Mouse (Mus musculus): Measurements from ENCODE around the gene Il15ra. TPM values are rescaled to one million over a fixed set of nuclear protein-coding genes. Genes with fewer than 3 reads are reported as not detected.

Il15ra gene
- polyA plus RNA-seq, 1 experiment from 2014 or later: 4.3 TPM

DNA sequence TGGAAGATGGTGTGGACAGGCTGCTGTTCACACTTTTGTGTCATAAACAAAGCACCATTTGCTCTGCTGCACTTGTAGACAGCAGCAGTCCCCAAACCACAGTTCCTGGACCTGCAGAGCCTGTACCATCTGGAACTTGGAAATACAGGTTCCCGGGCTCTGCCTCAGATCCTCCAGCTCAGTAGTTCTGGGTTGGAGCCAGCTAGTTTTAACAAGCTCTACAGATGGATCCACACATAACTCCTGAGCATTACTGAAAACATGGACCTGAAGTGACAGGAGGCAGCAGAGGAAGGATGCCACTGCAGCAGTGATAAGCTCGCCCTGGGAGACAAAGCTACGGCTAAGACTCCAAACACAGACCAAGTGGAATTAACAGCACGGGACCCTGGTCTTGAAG is 9.4 kb downstream of the Il15ra start:
- H3K4me1 ChIP-seq (replicated peaks; ENCODE audit: insufficient read depth, low read length): no peaks in the 10 kb centered on the region
- no peak overlapping the region for H3K4me2 ChIP-seq (ENCODE audit: low read length)
- ATAC-seq (replicated peaks; ENCODE audit: low FRiP score, low read depth): no peak
- no peak overlapping the region for H3K9ac ChIP-seq (ENCODE audit: low read depth, low read length)
- H3K27me3 ChIP-seq (ENCODE audit: insufficient read depth, low read length): no peaks in the 10 kb centered on the region
- no peak overlapping the region for H3K27ac ChIP-seq
- DNase-seq (ENCODE audit: low spot score): no peak
- H3K4me3 ChIP-seq (replicated peaks; ENCODE audit: low read depth, low read length): no peak overlapping the region
- H3K9me3 ChIP-seq (replicated peaks; ENCODE audit: low read length): no peaks in the 10 kb centered on the region
- 76% methylated on average over 4 of the region's 4 CpGs for WGBS
- no peaks in the 10 kb centered on the region for H3K36me3 ChIP-seq (ENCODE audit: insufficient read depth, low read length)
- TF ChIP-seq CTCF (IDR thresholded peaks at IDR 0.05; ENCODE audit: low read depth): no peak

DNA sequence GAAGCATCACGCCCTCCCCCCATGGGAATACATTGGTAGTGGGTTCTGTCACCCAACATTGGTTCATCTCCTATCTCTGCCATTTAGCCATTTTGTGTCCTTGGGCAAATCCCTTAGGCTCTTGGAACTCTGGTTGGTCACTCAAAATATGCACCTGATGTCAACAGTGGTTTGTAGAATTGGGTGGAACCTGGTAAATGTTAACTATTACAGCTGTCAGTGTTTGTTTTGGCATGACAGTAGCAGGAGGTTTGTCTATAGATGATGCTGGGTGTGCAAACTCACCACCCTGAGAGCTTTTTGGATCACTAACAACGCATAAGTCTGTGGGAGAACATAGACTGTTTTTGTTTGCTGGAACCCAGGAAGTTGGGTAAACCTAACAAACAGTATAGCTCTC is 13.5 kb downstream of the Il15ra start:
- Histone ChIP-seq H3K36me3 (ENCODE audit: insufficient read depth, low read length) (no peaks in the 10 kb centered on the region), H3K27ac (no peak overlapping the region), H3K9ac (ENCODE audit: low read depth, low read length) (no peak overlapping the region), H3K4me3 (replicated peaks; ENCODE audit: low read depth, low read length) (no peak overlapping the region), H3K27me3 (ENCODE audit: insufficient read depth, low read length) (no peaks in the 10 kb centered on the region), H3K4me2 (ENCODE audit: low read length) (no peak overlapping the region), H3K4me1 (replicated peaks; ENCODE audit: insufficient read depth, low read length) (no peaks in the 10 kb centered on the region), H3K9me3 (replicated peaks; ENCODE audit: low read length) (no peaks in the 10 kb centered on the region)
- TF ChIP-seq CTCF (IDR thresholded peaks at IDR 0.05; ENCODE audit: low read depth): no peak
- WGBS: 90% methylated on average over 2 of the region's 2 CpGs
- ATAC-seq (replicated peaks; ENCODE audit: low FRiP score, low read depth) (no peak), DNase-seq (ENCODE audit: low spot score) (no peak)

DNA sequence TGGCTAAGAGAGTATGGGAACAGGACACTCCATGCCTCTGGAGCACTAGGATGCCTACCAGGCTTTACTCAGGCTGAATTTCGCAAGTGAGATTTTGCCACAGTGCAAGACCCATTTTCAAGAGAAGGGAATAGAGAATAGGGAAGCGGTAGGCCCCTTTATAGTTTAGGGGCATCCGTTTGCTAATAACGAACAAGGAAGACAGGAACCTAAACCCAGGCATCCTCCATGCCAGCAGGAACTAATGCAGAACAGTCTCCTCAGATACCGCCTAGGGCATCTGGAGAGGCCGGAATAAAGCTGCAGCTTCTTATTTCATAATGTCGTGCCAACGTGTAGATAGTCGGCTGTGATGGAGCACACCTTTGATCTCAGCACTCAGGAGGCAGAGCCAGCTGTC is 17.5 kb downstream of the Il15ra start:
- no peak overlapping the region for H3K4me2 ChIP-seq (ENCODE audit: low read length)
- H3K27me3 ChIP-seq (ENCODE audit: insufficient read depth, low read length): no peaks in the 10 kb centered on the region
- no peak overlapping the region for H3K4me3 ChIP-seq (replicated peaks; ENCODE audit: low read depth, low read length)
- H3K9me3 ChIP-seq (replicated peaks; ENCODE audit: low read length): no peaks in the 10 kb centered on the region
- TF ChIP-seq CTCF (IDR thresholded peaks at IDR 0.05; ENCODE audit: low read depth): no peak
- DNase-seq (ENCODE audit: low spot score) (no peak), ATAC-seq (replicated peaks; ENCODE audit: low FRiP score, low read depth) (no peak)
- H3K4me1 ChIP-seq (replicated peaks; ENCODE audit: insufficient read depth, low read length): no peaks in the 10 kb centered on the region
- no peak overlapping the region for H3K27ac ChIP-seq
- H3K9ac ChIP-seq (ENCODE audit: low read depth, low read length): no peak overlapping the region
- WGBS: 81% methylated on average over 9 of the region's 9 CpGs
- H3K36me3 ChIP-seq (ENCODE audit: insufficient read depth, low read length): no peaks in the 10 kb centered on the region

DNA sequence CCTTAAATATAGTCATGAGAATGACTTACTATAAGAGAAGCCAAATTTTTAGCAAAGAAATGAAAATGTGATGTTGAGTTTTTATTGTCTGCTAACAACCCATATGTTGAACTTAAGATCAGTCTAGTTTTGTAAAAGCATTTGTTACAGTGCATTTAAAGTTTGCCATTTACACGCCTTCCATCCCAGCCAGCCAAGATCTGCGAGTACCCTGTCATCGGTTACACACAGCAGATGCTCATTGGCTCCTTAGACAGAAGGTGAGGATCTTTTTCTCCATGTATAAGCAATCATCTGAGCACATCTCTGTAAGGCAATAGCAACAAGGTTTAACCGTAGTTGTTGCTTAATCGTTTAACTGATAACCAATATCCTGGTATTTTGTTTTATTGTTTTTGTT is 22.5 kb downstream of the Il15ra start:
- H3K27me3 ChIP-seq (ENCODE audit: insufficient read depth, low read length): no peaks in the 10 kb centered on the region
- ATAC-seq (replicated peaks; ENCODE audit: low FRiP score, low read depth): no peak
- DNase-seq (ENCODE audit: low spot score): no peak
- H3K4me2 ChIP-seq (ENCODE audit: low read length): no peak overlapping the region
- H3K9me3 ChIP-seq (replicated peaks; ENCODE audit: low read length): no peaks in the 10 kb centered on the region
- no peak overlapping the region for H3K27ac ChIP-seq
- no peaks in the 10 kb centered on the region for H3K36me3 ChIP-seq (ENCODE audit: insufficient read depth, low read length)
- no peak overlapping the region for H3K4me3 ChIP-seq (replicated peaks; ENCODE audit: low read depth, low read length)
- 93% methylated on average over 5 of the region's 5 CpGs for WGBS
- H3K4me1 ChIP-seq (replicated peaks; ENCODE audit: insufficient read depth, low read length): no peaks in the 10 kb centered on the region
- TF ChIP-seq CTCF (IDR thresholded peaks at IDR 0.05; ENCODE audit: low read depth): no peak
- H3K9ac ChIP-seq (ENCODE audit: low read depth, low read length): no peak overlapping the region

DNA sequence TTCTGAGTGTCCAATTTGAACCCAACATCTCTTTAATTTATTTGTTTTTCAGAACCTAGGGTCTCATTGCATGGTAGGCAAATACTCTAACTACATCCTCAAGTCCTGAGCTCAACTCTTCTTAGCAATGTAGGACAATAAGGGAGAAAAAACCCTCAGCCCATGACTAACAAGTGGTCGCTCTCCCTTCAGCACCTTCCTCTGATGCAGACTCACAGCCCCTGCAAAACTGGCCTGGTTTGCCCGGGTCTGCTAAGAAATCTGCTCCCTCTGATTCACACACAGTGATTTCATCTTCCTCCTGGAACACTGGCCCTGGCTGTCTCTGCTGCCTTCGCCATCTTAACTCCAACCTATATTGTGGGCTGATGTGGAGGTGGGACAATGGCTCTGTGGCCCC is 24.0 kb downstream of the Il15ra start:
- Histone ChIP-seq H3K27me3 (ENCODE audit: insufficient read depth, low read length) (no peaks in the 10 kb centered on the region), H3K4me3 (replicated peaks; ENCODE audit: low read depth, low read length) (no peak overlapping the region), H3K36me3 (ENCODE audit: insufficient read depth, low read length) (no peaks in the 10 kb centered on the region), H3K27ac (no peak overlapping the region), H3K4me1 (replicated peaks; ENCODE audit: insufficient read depth, low read length) (no peaks in the 10 kb centered on the region), H3K4me2 (ENCODE audit: low read length) (no peak overlapping the region), H3K9ac (ENCODE audit: low read depth, low read length) (no peak overlapping the region), H3K9me3 (replicated peaks; ENCODE audit: low read length) (no peaks in the 10 kb centered on the region)
- 62% methylated on average over 3 of the region's 3 CpGs for WGBS
- no peak for TF ChIP-seq CTCF (IDR thresholded peaks at IDR 0.05; ENCODE audit: low read depth)
- DNase-seq (ENCODE audit: low spot score) (peak; percentile 46), ATAC-seq (replicated peaks; ENCODE audit: low FRiP score, low read depth) (no peak)

DNA sequence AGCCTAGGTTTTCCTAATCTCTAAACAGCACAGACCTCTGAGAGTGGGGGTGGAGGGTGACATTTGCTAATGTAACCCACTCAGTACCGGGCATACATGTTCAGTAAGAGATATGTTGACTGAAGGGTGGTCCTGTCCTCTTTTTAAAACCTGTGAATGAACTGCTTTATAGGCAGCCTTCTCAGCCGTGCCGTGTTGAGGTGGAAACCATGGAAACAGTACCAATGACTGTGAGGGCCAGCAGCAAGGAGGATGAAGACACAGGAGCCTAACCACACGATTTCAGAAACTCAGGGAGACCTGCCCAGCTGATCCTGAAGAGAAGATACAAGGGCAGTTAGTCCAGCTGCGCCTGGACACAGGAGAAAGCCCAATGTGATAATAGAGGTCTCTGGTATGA is 27.9 kb downstream of the Il15ra start:
- TF ChIP-seq CTCF (IDR thresholded peaks at IDR 0.05; ENCODE audit: low read depth): no peak
- Histone ChIP-seq H3K9ac (ENCODE audit: low read depth, low read length) (no peak overlapping the region), H3K4me3 (replicated peaks; ENCODE audit: low read depth, low read length) (no peak overlapping the region), H3K27me3 (ENCODE audit: insufficient read depth, low read length) (no peaks in the 10 kb centered on the region), H3K27ac (no peak overlapping the region), H3K9me3 (replicated peaks; ENCODE audit: low read length) (no peaks in the 10 kb centered on the region), H3K4me2 (ENCODE audit: low read length) (no peak overlapping the region), H3K4me1 (replicated peaks; ENCODE audit: insufficient read depth, low read length) (no peaks in the 10 kb centered on the region), H3K36me3 (ENCODE audit: insufficient read depth, low read length) (no peaks in the 10 kb centered on the region)
- DNase-seq (ENCODE audit: low spot score) (no peak), ATAC-seq (replicated peaks; ENCODE audit: low FRiP score, low read depth) (no peak)
- WGBS: 75% methylated on average over 5 of the region's 5 CpGs

DNA sequence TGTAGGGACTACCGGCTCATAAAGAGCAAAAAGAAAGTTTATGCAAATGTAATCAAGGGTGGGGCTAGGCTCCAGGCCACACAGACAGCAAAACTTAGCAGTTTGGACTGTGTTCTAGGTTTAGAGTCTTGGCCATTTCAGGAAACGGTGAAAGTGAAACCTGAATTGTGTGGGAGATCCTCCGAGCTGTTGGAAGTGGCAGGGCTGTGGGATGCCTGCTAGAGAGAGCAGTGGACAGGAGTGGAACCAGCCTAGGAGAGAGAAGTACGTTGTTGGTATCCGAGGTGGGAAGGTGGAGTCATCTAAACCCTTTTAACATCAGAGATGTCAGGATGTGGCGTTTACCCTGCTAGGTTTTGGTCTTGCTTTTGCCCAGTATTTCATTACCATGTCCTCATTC is 30.8 kb downstream of the Il15ra start:
- ATAC-seq (replicated peaks; ENCODE audit: low FRiP score, low read depth): no peak
- no peak for DNase-seq (ENCODE audit: low spot score)
- 74% methylated on average over 6 of the region's 6 CpGs for WGBS

More for the DNA sequence above, 30.8 kb downstream of the Il15ra start:
- Histone ChIP-seq H3K9me3 (replicated peaks; ENCODE audit: low read length) (no peaks in the 10 kb centered on the region), H3K4me2 (ENCODE audit: low read length) (no peak overlapping the region), H3K9ac (ENCODE audit: low read depth, low read length) (no peak overlapping the region), H3K27me3 (ENCODE audit: insufficient read depth, low read length) (no peaks in the 10 kb centered on the region), H3K4me1 (replicated peaks; ENCODE audit: insufficient read depth, low read length) (no peaks in the 10 kb centered on the region), H3K36me3 (ENCODE audit: insufficient read depth, low read length) (peaks cover 9% of the 10 kb centered on the region), H3K27ac (no peak overlapping the region), H3K4me3 (replicated peaks; ENCODE audit: low read depth, low read length) (no peak overlapping the region)
- TF ChIP-seq CTCF (IDR thresholded peaks at IDR 0.05; ENCODE audit: low read depth): no peak
